Mouse (Mus musculus) lung, adult 2 months (tissue): ENCODE results near the gene Camta1. TPM values are rescaled to one million over a fixed set of nuclear protein-coding genes. Genes with fewer than 3 reads are reported as not detected.
A peak's percentile ranks its signal among the peaks of the same experiment; 100 is the strongest.

ENCODE experiments used
- DNase-seq: peaks from one replicate; pipeline ENCODE4 v3.0.0; 2022
- H3K4me1 ChIP-seq: fragments of 200-500 bp; 2 replicates; pipeline ENCODE4 v1.6.1; 2011; ENCODE audit warnings: low read length; ENCODE audit not compliant: control insufficient read depth, insufficient read depth
- H3K4me3 ChIP-seq: fragments of 200-500 bp; replicated peaks from 2 replicates; pipeline ENCODE3; 2011; ENCODE audit warnings: low read depth, mild to moderate bottlenecking, control low read depth, low read length; ENCODE audit errors: extremely low read depth
- CTCF ChIP-seq: fragments of 200-500 bp; IDR thresholded peaks from 2 replicates; pipeline ENCODE4 v1.5.1; 2011; ENCODE audit warnings: mild to moderate bottlenecking, low read length, control low read depth; ENCODE audit not compliant: insufficient read depth
- POLR2A ChIP-seq: fragments of 200-500 bp; IDR thresholded peaks from 2 replicates; pipeline ENCODE4 v1.6.1; 2011; ENCODE audit warnings: low read depth, mild to moderate bottlenecking, control low read depth, low read length, borderline replicate concordance; ENCODE audit errors: extremely low read depth
- WGBS: fragments of 180-500 bp; shearing (Covaris S2); methylation state at CpG from one replicate; pipeline ENCODE4 v1.1.7; 2018; 5-methylcytosine and 5-hydroxymethylcytosine counted together
- polyA plus RNA-seq: library from polyadenylated mRNA; depleted of rRNA; stranded (reverse); fragments of >200 nt; gene quantifications from 2 replicates; pipeline ENCODE4 v1.2.3, GENCODE M21; 2012

Camta1 gene
- polyA plus RNA-seq, 1 experiment = 10.4 TPM

DNA sequence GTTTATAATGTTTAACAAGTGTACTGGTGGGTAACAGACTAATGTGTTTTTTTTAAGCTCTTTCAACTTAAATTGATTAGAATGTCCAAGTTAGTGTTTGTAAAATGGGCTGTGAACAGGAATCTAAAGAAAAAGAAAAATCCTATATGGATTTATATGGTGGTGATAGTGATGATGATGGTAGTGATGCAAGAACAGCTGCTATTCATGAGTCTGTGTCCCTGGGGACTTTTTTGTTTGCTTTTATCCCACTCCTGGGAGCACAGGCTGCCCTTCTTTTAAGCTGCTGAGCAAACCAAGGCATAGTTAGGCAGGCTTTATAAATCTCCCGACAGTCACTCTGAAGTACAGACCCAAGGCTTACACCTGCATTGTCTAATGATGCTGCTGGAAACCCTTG lies 928.2 kb downstream of the Camta1 start:
- TF ChIP-seq CTCF = no peak
- no peak for TF ChIP-seq POLR2A
- no peak for DNase-seq
- 62% methylated on average over 1 of the region's 1 CpGs for WGBS
- H3K4me3 ChIP-seq = no peak overlapping the region
- H3K4me1 ChIP-seq = no peaks in the 10 kb centered on the region

- Histone ChIP-seq H3K4me3 (no peak overlapping the region), H3K4me1 (no peaks in the 10 kb centered on the region)
- WGBS = 29% methylated on average over 10 of the region's 10 CpGs
- TF ChIP-seq POLR2A = no peak
- TF ChIP-seq CTCF = no peak
- no peak for DNase-seq
Measured at GRCm38 (mm10) chr4:150927789-150928188, 933.9 kb downstream of the Camta1 start.

DNA sequence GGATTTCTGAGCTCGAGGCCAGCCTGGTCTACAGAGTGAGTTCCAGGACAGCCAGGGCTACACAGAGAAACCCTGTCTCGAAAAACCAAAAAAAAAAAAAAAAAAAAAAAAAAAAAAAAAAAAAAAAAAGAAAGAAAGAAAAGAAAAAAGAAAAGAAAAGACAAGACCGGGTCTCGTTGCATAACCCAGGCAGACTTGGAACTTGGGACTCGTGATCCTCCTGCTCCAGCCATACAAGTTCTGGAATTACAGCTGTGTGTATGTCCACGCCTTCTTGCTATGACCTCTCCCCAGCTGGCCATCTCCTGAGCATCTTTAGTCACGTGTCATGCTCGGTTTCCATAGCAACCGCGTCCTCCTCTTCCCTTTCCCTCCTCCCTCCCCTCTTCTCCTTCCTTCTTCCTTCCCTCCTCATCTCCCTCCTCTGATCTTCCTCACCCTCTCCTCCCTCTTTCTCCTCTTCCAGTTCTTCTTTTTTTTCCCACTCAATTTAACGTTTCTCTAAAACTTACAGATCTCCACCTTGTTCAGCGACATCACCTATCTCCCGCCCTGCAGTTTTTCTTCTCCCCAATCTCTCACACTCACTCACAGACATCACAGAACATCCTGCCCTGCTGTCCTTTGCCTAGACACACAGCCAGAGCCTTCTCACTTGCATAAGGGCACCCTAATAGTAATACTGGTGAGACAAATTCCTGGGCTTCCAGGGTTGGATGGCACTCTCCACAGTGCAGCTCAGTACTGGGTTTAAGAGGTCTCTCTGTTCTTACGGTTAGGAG lies 934.6 kb downstream of the Camta1 start:
- 45% methylated on average over 14 of the region's 14 CpGs for WGBS
- Histone ChIP-seq H3K4me3 (no peak overlapping the region), H3K4me1 (no peaks in the 10 kb centered on the region)
- no peak for TF ChIP-seq POLR2A
- no peak for TF ChIP-seq CTCF
- DNase-seq = no peak

DNA sequence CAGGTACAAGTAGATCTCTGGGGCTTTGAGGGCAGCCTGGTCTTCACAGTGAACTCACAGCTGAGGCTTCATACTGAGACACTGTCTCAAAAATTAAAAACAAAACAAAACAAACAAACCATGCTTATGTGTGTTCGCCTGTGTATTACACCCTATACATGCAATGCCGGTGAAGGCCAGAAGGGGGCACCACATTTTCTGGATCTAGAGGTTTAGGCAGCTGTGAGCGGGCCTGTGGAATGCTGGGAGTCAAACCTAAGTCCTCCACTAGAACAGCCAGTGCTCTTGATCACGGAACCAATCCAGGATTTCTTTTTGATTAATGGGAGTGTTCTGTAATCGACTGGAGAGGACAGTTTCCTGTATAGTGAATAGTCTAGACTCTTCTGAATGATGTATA lies 935.8 kb downstream of the Camta1 start:
- TF ChIP-seq CTCF = no peak
- TF ChIP-seq POLR2A = no peak
- no peak overlapping the region for H3K4me3 ChIP-seq
- DNase-seq = no peak
- no peaks in the 10 kb centered on the region for H3K4me1 ChIP-seq
- 48% methylated on average over 5 of the region's 5 CpGs for WGBS

DNA sequence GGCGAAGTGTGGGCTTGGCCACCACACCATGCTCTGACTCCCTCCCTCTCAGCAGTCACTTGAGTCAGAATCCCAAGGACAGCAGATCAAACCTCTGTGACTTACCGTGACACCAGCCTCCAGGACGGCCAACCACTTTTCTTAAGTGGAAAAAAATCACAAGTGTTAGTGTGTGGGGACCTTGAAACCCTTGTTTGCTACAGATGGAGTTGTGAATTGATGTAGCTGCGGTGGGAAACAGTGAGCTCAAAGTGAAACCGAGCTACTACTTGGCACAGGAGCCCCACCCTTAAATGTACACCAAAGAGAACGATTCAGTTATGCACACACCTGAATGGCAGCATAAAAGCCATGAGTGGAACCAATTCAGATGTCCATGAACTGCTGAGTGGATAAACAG lies 936.7 kb downstream of the Camta1 start:
- WGBS = 72% methylated on average over 6 of the region's 6 CpGs
- H3K4me3 ChIP-seq = no peak overlapping the region
- DNase-seq = no peak
- H3K4me1 ChIP-seq = no peaks in the 10 kb centered on the region
- TF ChIP-seq POLR2A = no peak

- H3K4me1 ChIP-seq = no peaks in the 10 kb centered on the region
- no peak for DNase-seq
- no peak for TF ChIP-seq POLR2A
- no peak for TF ChIP-seq CTCF
- 72% methylated on average over 13 of the region's 13 CpGs for WGBS
- H3K4me3 ChIP-seq = no peak overlapping the region
Measured at GRCm38 (mm10) chr4:150924308-150924707, 937.4 kb downstream of the Camta1 start.

- 67% methylated on average over 8 of the region's 8 CpGs for WGBS
- Histone ChIP-seq H3K4me3 (no peak overlapping the region), H3K4me1 (no peaks in the 10 kb centered on the region)
- TF ChIP-seq CTCF = no peak
- TF ChIP-seq POLR2A = no peak
- DNase-seq = no peak
Measured at GRCm38 (mm10) chr4:150921206-150921605, 940.5 kb downstream of the Camta1 start.

DNA sequence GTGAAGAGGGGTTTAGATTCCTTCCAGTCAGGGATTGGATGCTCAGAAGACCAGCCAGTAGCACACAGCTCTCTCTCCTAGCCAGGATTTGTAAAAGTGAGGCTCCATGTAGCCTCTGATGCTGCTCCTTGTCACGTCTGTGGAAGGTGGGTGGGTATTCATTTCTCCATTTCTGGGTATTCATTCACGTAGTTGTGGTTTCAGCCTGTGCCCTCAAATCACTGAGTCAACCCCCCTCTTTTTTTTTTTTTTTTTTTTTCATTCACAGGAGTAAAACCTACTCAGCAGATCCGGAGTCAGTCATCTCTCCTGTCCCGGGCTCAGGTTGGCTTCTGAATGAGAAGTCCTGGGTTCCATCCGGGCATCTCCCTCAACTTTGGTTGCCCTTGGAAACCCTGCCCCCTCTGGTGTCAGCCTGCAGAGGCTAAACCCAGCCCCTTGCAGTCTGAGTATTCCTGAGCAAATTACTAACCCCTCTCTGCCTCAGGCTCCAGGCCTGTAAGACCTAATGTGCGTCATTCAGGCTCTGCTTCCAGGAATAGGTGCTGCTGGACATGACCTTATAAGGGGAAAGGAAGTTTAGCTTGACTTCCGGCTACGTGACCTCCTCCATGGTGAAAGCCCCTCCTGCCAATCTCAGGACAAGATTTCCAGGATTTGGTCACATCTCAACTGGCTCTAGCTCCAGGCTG lies 944.2 kb downstream of the Camta1 start:
- DNase-seq = no peak
- no peak for TF ChIP-seq CTCF
- no peak for TF ChIP-seq POLR2A
- peaks cover 9% of the 10 kb centered on the region; the same call in 1 of the 2 replicates for H3K4me1 ChIP-seq
- no peak overlapping the region for H3K4me3 ChIP-seq
- 60% methylated on average over 8 of the region's 8 CpGs for WGBS

DNA sequence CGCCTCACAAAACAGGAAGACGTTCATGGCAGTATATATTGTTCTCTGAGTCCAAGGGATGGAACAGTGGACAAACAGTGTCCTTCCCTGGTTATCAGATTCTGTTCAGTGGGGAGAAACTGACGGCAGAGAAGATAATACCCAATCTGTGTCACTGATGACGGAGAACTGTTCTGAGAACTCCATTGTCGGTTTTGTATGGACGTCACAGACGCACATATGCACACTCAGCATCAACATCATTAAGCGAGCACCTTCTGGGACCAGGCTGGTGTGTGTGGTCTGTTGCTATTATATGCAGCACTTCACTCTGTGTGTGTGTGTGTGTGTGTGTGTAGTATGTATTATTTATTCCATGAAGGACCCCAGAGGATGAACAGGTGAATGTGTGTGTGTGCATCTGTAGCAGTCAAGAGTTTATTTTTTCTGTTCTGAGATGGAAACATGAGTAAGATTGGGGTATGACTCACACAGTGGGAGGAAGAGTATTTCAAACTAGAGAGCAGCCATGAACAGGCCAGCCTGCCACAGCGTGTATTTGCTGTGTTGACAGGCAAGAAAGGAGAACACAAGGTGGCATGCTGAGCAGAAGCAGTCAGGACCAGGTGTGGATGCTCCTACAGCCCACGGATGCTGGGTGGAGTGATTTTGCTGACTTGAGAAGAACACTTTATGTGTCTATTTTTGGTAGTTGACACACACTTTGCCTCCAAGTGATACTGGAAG lies 946.3 kb downstream of the Camta1 start:
- 25% methylated on average over 10 of the region's 10 CpGs for WGBS
- Histone ChIP-seq H3K4me1 (peaks cover 9% of the 10 kb centered on the region; the same call in 1 of the 2 replicates), H3K4me3 (peak overlapping the region; percentile 96)
- no peak for DNase-seq
- TF ChIP-seq POLR2A (no peak), CTCF (no peak)

GRCm38 (mm10) chr4:150914290-150914733 lies 947.4 kb downstream of the Camta1 start, which contains the start of the genes Park7 and Tnfrsf9:
Gene Park7 (minus strand): TSS chr4:150914437.
Gene Tnfrsf9 (plus strand): TSS chr4:150914562.
- Histone ChIP-seq H3K4me3 (peak within 1 kb of the TSS; percentile 96), H3K4me1 (peaks cover 12% of the 10 kb centered on the region; the same call in 1 of the 2 replicates)
- peak; percentile 91 for DNase-seq
- under 1% methylated on average over 48 of the region's 48 CpGs for WGBS
- peak; percentile 94 for TF ChIP-seq POLR2A
- no peak for TF ChIP-seq CTCF
